In genomic region chr17:69497315-69497714, GRCm38 (mm10) we compare ENCODE assay signal across 41 mouse cellular contexts. TPM values are rescaled to one million over a fixed set of nuclear protein-coding genes. Genes with fewer than 3 reads are reported as not detected.
"Had no signal": no experiment of that assay in that cellular context is flagged by ENCODE, and none has a peak within 500 bp of the region (broad histone marks: within the 10 kb centered on the region; RNA-seq: fewer than 3 reads in every experiment).

No protein-coding gene starts in this region.

- H3K36me3 ChIP-seq: heart, embryonic 10.5 days; heart, embryonic 13.5 days; heart, embryonic 15.5 days; hindbrain, embryonic 10.5 days; hindbrain, embryonic 12.5 days; hindbrain, embryonic 13.5 days; hindbrain, embryonic 15.5 days; kidney, embryonic 15.5 days had no signal

- H3K9me3 ChIP-seq: heart, embryonic 10.5 days; heart, embryonic 13.5 days; heart, embryonic 15.5 days; hindbrain, embryonic 10.5 days; hindbrain, embryonic 12.5 days; hindbrain, embryonic 13.5 days; hindbrain, embryonic 15.5 days; kidney, embryonic 15.5 days had no signal

- H3K4me2 ChIP-seq: heart, embryonic 11.5 days; heart, embryonic 13.5 days; heart, embryonic 15.5 days; hindbrain, embryonic 12.5 days; hindbrain, embryonic 13.5 days; hindbrain, embryonic 14.5 days; hindbrain, embryonic 15.5 days; kidney, embryonic 15.5 days had no signal

- H3K4me1 ChIP-seq: heart, embryonic 10.5 days; heart, embryonic 13.5 days; heart, embryonic 15.5 days; hindbrain, embryonic 12.5 days; hindbrain, embryonic 13.5 days; hindbrain, embryonic 15.5 days; kidney, embryonic 15.5 days had no signal

- H3K9ac ChIP-seq: heart, embryonic 13.5 days; heart, embryonic 15.5 days; hindbrain, embryonic 12.5 days; hindbrain, embryonic 13.5 days; hindbrain, embryonic 14.5 days; hindbrain, embryonic 15.5 days; kidney, embryonic 15.5 days had no signal

- H3K27me3 ChIP-seq: heart, embryonic 13.5 days; heart, embryonic 15.5 days; hindbrain, embryonic 12.5 days; hindbrain, embryonic 13.5 days; hindbrain, embryonic 15.5 days; kidney, embryonic 15.5 days had no signal

- DNase-seq: heart, postnatal 10 days; heart, postnatal 14 days; heart, postnatal 36 days; heart, postnatal 4 days; kidney, adult 11 months; kidney, adult 18-20 months; kidney, adult 2 months; kidney, adult 8-10 months; kidney, adult 9 months; kidney, postnatal 10 days; kidney, postnatal 14 days; kidney, postnatal 25 days; kidney, postnatal 36 days; kidney, postnatal 4 days; layer of hippocampus, adult 9-11 months; layer of hippocampus, postnatal 36 days had no signal

- H3K27ac ChIP-seq: heart, embryonic 10.5 days; heart, embryonic 13.5 days; heart, embryonic 15.5 days; hindbrain, embryonic 10.5 days; hindbrain, embryonic 12.5 days; hindbrain, embryonic 13.5 days; hindbrain, embryonic 14.5 days; hindbrain, embryonic 15.5 days; hindbrain, postnatal 0 days; kidney, embryonic 15.5 days; kidney, postnatal 0 days; layer of hippocampus, adult 2 months; left cerebral cortex, adult 2 months had no signal

- H3K4me3 ChIP-seq: heart, embryonic 10.5 days; heart, embryonic 13.5 days; heart, embryonic 15.5 days; hindbrain, embryonic 10.5 days; hindbrain, embryonic 12.5 days; hindbrain, embryonic 13.5 days; hindbrain, embryonic 15.5 days; kidney, embryonic 15.5 days; layer of hippocampus, adult 2 months; left cerebral cortex, adult 2 months had no signal

- ATAC-seq: hindbrain, embryonic 16.5 days; hindbrain, postnatal 0 days; inflammation-experienced regulatory T-cells, adult 6 months; intestine, embryonic 16.5 days; intestine, postnatal 0 days had no signal

RNA-seq across cellular contexts. Expression of gene Akain1, which starts 58.2 kb away (rescaled TPM):
- polyA plus RNA-seq: heart, embryonic 10.5 days; heart, embryonic 11.5 days; heart, embryonic 13.5 days; heart, embryonic 14.5 days; heart, embryonic 15.5 days; heart, postnatal 0 days; hindbrain, embryonic 11.5 days; inflammation-experienced regulatory T-cells, adult 6 months; intestine, embryonic 14.5 days; intestine, embryonic 16.5 days; intestine, postnatal 0 days; kidney, adult 2 months; kidney, embryonic 14.5 days; kidney, embryonic 15.5 days; kidney, embryonic 16.5 days; kidney, postnatal 0 days; large intestine, adult 2 months had no signal
